Mouse (Mus musculus): ENCODE results near the gene Satb1.

The Satb1 gene

GRCm38 (mm10) chr17:51775070-51775881, 57.8 kb downstream of the Satb1 start:
- no peak for DNase-seq (ENCODE audit: low spot score in 2 of 2)

- no peak for DNase-seq (ENCODE audit: low spot score in 2 of 2)
Observed at GRCm38 (mm10) chr17:51763600-51763999, 69.5 kb downstream of the Satb1 start.

- DNase-seq (ENCODE audit: low spot score in 2 of 2): no peak
Observed at GRCm38 (mm10) chr17:51762503-51762902, 70.6 kb downstream of the Satb1 start.

- DNase-seq (ENCODE audit: low spot score in 2 of 2): no peak
Observed at GRCm38 (mm10) chr17:51760997-51761655, 72.0 kb downstream of the Satb1 start.

- no peak for DNase-seq (ENCODE audit: low spot score in 2 of 2)
Observed at GRCm38 (mm10) chr17:51760251-51760887, 72.7 kb downstream of the Satb1 start.

- DNase-seq (ENCODE audit: low spot score in 2 of 2): no peak
Observed at GRCm38 (mm10) chr17:51759509-51759908, 73.6 kb downstream of the Satb1 start.

- no peak for DNase-seq (ENCODE audit: low spot score in 2 of 2)
Observed at GRCm38 (mm10) chr17:51752142-51752541, 80.9 kb downstream of the Satb1 start.

GRCm38 (mm10) chr17:51747204-51747603, 85.9 kb downstream of the Satb1 start:
- no peak for DNase-seq (ENCODE audit: low spot score in 2 of 2)

GRCm38 (mm10) chr17:51742502-51742901, 90.6 kb downstream of the Satb1 start:
- no peak for DNase-seq (ENCODE audit: low spot score in 2 of 2)

- no peak for DNase-seq (ENCODE audit: low spot score in 2 of 2)
Observed at GRCm38 (mm10) chr17:51741126-51741525, 92.0 kb downstream of the Satb1 start.

- no peak for DNase-seq (ENCODE audit: low spot score in 2 of 2)
Observed at GRCm38 (mm10) chr17:51740246-51740645, 92.8 kb downstream of the Satb1 start.

GRCm38 (mm10) chr17:51724486-51724885, 108.6 kb downstream of the Satb1 start:
- DNase-seq (ENCODE audit: low spot score in 2 of 2): no peak

GRCm38 (mm10) chr17:51695711-51696110, 137.4 kb downstream of the Satb1 start:
- DNase-seq (ENCODE audit: low spot score in 2 of 2): no peak

GRCm38 (mm10) chr17:51695271-51695670, 137.8 kb downstream of the Satb1 start:
- no peak for DNase-seq (ENCODE audit: low spot score in 2 of 2)

GRCm38 (mm10) chr17:51690526-51690925, 142.6 kb downstream of the Satb1 start:
- no peak for DNase-seq (ENCODE audit: low spot score in 2 of 2)

- no peak for DNase-seq (ENCODE audit: low spot score in 2 of 2)
Observed at GRCm38 (mm10) chr17:51687226-51687625, 145.9 kb downstream of the Satb1 start.
